Mouse (Mus musculus): ENCODE data around the gene Cbll1. TPM values are rescaled to one million over a fixed set of nuclear protein-coding genes. Genes with fewer than 3 reads are reported as not detected.

Cbll1 gene
- total RNA-seq (2021): 10 to 100 TPM; 22.9 to 24.1 TPM
- long read RNA-seq, experiment 1, transcript Cbll1-203 (6 exons, 3,900 nt): major isoform, 7 of 20 reads
- long read RNA-seq, experiment 1, partial matches to known transcripts: 2 of 20 reads
- long read RNA-seq, experiment 1, other reads (novel, unspliced or antisense): 8 of 20 reads
- long read RNA-seq, experiment 2, partial matches to known transcripts: 0 of 7 reads
- long read RNA-seq, experiment 2, other reads (novel, unspliced or antisense): 1 of 7 reads

GRCm38 (mm10) chr12:31499314-31500131 lies at the start of gene Cbll1:
TSS of gene Cbll1 (minus strand) at chr12:31499616.
- DNase-seq (ENCODE audit: low spot score in 2 of 2): peak; percentile 96 to 97

- no peak for DNase-seq (ENCODE audit: low spot score in 2 of 2)
Measured at GRCm38 (mm10) chr12:31546061-31546460, 46.6 kb upstream of the Cbll1 start.

GRCm38 (mm10) chr12:31545219-31545618 lies 45.8 kb upstream of the Cbll1 start:
- DNase-seq (ENCODE audit: low spot score in 2 of 2): no peak

GRCm38 (mm10) chr12:31541541-31541940 lies 42.1 kb upstream of the Cbll1 start:
- DNase-seq (ENCODE audit: low spot score in 2 of 2): peak in 1 of 2 experiments; percentile 27

GRCm38 (mm10) chr12:31539783-31540182 lies 40.4 kb upstream of the Cbll1 start:
- DNase-seq (ENCODE audit: low spot score in 2 of 2): no peak

GRCm38 (mm10) chr12:31537515-31538230 lies 38.3 kb upstream of the Cbll1 start:
- DNase-seq (ENCODE audit: low spot score in 2 of 2): no peak

- DNase-seq (ENCODE audit: low spot score in 2 of 2): no peak
Measured at GRCm38 (mm10) chr12:31534060-31534843, 34.8 kb upstream of the Cbll1 start.

- peak; percentile 22 to 33 for DNase-seq (ENCODE audit: low spot score in 2 of 2)
Measured at GRCm38 (mm10) chr12:31533218-31533908, 33.9 kb upstream of the Cbll1 start.

- no peak for DNase-seq (ENCODE audit: low spot score in 2 of 2)
Measured at GRCm38 (mm10) chr12:31532054-31532453, 32.6 kb upstream of the Cbll1 start.

- DNase-seq (ENCODE audit: low spot score in 2 of 2): no peak
Measured at GRCm38 (mm10) chr12:31527407-31527806, 28.0 kb upstream of the Cbll1 start.

GRCm38 (mm10) chr12:31521371-31521770 lies 22.0 kb upstream of the Cbll1 start:
- DNase-seq (ENCODE audit: low spot score in 2 of 2): no peak

- DNase-seq (ENCODE audit: low spot score in 2 of 2): no peak
Measured at GRCm38 (mm10) chr12:31520119-31520518, 20.7 kb upstream of the Cbll1 start.

- DNase-seq (ENCODE audit: low spot score in 2 of 2): no peak
Measured at GRCm38 (mm10) chr12:31513724-31514503, 14.5 kb upstream of the Cbll1 start.

GRCm38 (mm10) chr12:31512634-31513411 lies 13.4 kb upstream of the Cbll1 start:
- DNase-seq (ENCODE audit: low spot score in 2 of 2): no peak

GRCm38 (mm10) chr12:31511218-31511617 lies 11.8 kb upstream of the Cbll1 start:
- DNase-seq (ENCODE audit: low spot score in 2 of 2): no peak

- no peak for DNase-seq (ENCODE audit: low spot score in 2 of 2)
Measured at GRCm38 (mm10) chr12:31508496-31508895, 9.1 kb upstream of the Cbll1 start.

- peak in 1 of 2 experiments; percentile 29 for DNase-seq (ENCODE audit: low spot score in 2 of 2)
Measured at GRCm38 (mm10) chr12:31507718-31508364, 8.4 kb upstream of the Cbll1 start.

GRCm38 (mm10) chr12:31503211-31503610 lies 3.8 kb upstream of the Cbll1 start:
- DNase-seq (ENCODE audit: low spot score in 2 of 2): no peak

Measured in left cerebral cortex, adult 18-20 months (tissue).